ENCODE assay signal across 14 mouse cellular contexts in the genomic region with DNA sequence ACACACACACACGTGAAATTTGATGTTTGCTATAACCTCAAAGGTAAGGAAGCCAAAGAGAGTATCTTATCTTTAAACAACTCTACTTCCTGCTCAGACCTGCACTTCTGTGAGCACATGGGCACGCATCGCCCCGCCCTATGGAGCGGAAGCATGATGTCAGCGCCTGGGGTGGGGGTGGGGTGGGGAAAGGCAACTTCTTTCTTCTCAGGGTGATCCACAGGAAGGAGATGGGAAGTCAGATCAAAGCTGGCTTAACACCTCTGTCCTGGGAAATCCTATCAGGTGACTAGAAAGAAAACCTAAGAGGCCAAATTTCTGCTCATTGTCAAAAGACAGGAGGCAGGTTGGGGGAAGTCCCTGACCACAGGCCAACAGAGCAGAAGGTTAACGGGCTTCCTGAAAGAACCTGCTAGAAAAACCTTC. TPM values are rescaled to one million over a fixed set of nuclear protein-coding genes. Genes with fewer than 3 reads are reported as not detected.
DNase-seq lines count a peak whose midpoint lies in the region; ATAC-seq lines count a peak whose summit lies in the region.
"Had no signal": no experiment of that assay in that cellular context is flagged by ENCODE, and none has a peak within 500 bp of the region (broad histone marks: within the 10 kb centered on the region; RNA-seq: fewer than 3 reads in every experiment).

No protein-coding gene starts in this region.

- peak; percentile 24 to 28 for DNase-seq in cerebellum, postnatal 10 days
- no peak for DNase-seq in cerebellum, adult 9-10 months
- DNase-seq in thymus, postnatal 0 days (ENCODE audit: low spot score): peak; percentile 89
- no peak for DNase-seq in yolk sac, embryonic 10.5 days (ENCODE audit: low spot score)
- no peak for DNase-seq in gastrocnemius, postnatal 36 days
- DNase-seq in layer of hippocampus, adult 11-12 months (ENCODE audit: low spot score): no peak
- DNase-seq: cerebellum, postnatal 36 days; gastrocnemius, postnatal 10 days; kidney, adult 2 months had no signal

- peak; percentile 97 for ATAC-seq in granulocyte monocyte progenitor cell, adult 5-6 weeks (replicated peaks; ENCODE audit: poor library complexity, severe bottlenecking)
- ATAC-seq in megakaryocyte-erythroid progenitor cell, adult 5-6 weeks (replicated peaks; ENCODE audit: low FRiP score, low TSS enrichment, poor library complexity, severe bottlenecking): peak; percentile 83; the same call in 1 of the 2 replicates

- intact Hi-C loops in gastrocnemius, postnatal 36 days (cut with DNase I): no loop called here

RNA-seq across cellular contexts. Expression of a gene that starts 21.8 kb away (rescaled TPM):
- not detected in 2 replicates for total RNA-seq in granulocyte monocyte progenitor cell, adult 5-6 weeks (2014; fragmentation: Nextera tagmentation)
- total RNA-seq in granulocyte monocyte progenitor cell, adult 5-6 weeks (2017): not detected in 2 replicates
- total RNA-seq in megakaryocyte-erythroid progenitor cell, adult 5-6 weeks (2014; fragmentation: Nextera tagmentation): not detected in 2 replicates
- 6.3 and 18.8 TPM in 2 replicates for total RNA-seq in megakaryocyte-erythroid progenitor cell, adult 5-6 weeks (2017)
- polyA plus RNA-seq in thymus, postnatal 0 days (2015; fragmentation: Nextera tagmentation; extraction: Ambion mirVana): 0.55 and 0.86 TPM in 2 replicates
- not detected for total RNA-seq in gastrocnemius, postnatal 36 days (2021)
- total RNA-seq: gastrocnemius, postnatal 10 days; layer of hippocampus, postnatal 14 days had no signal
- polyA plus RNA-seq: heart, embryonic 16.5 days; kidney, adult 2 months; liver, embryonic 14.5 days had no signal

Comparison
In these comparisons a context has a peak if more than half of its experiments do, and no peak if none do; other contexts are left out.
1. DNase-seq: peak in cerebellum, postnatal 10 days (2 of 2) and thymus, postnatal 0 days (single experiment); none in cerebellum, adult 9-10 months (single experiment), yolk sac, embryonic 10.5 days (single experiment), gastrocnemius, postnatal 36 days (0 of 2) and layer of hippocampus, adult 11-12 months (single experiment).